Mouse (Mus musculus): ENCODE results near the gene Psg19. TPM values are rescaled to one million over a fixed set of nuclear protein-coding genes. Genes with fewer than 3 reads are reported as not detected.
"Not testable (repeated sequence)": the region's sequence is repeated elsewhere in the genome, so short reads cannot be mapped to it uniquely, and the experiment has no call there.

Gene Psg19
- polyA plus RNA-seq, 1 experiment: 0.08 TPM

DNA sequence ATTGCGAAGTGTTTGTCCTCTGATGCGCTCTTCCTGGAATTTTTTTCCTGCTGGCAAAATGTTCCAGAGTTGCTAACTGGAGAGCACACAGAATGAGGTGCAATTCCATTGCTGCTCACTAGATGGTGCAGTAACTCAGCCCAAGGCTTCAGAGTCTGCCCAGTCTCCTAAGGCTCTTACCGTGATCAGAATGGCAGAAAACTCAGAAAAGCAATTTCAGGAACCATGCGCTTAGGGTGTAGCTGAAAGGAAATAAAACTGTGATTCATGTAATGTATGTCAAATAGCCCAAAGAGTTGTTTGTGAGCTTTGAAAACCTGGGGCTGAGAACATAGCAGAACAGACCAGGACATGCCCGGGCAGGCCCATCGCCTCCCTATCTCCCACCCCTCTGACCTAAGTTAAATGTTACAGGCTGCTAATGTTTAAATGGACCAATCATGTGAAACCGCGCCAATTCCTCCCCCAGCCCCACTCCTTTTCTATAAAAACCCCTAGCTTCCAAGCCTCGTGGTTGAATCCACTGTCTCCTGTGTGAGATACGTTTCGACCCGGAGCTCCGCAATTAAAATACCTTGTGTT, 48.3 kb downstream of the Psg19 start:
- peak; percentile 42 to 53 for DNase-seq
- H3K4me1 ChIP-seq (ENCODE audit: control insufficient read depth, insufficient read depth, low read length); H3K27me3 ChIP-seq (ENCODE audit: control insufficient read depth, insufficient read depth, low read length); H3K27ac ChIP-seq (ENCODE audit: insufficient read depth, low read length); H3K4me3 ChIP-seq (replicated peaks; ENCODE audit: insufficient read depth, low read depth, low read length): not testable (repeated sequence)
- TF ChIP-seq CTCF (IDR thresholded peaks at IDR 0.05; ENCODE audit: borderline replicate concordance, insufficient read depth, low read depth, low read length): peak; percentile 78
- 55% methylated on average over 11 of the region's 13 CpGs for WGBS

DNA sequence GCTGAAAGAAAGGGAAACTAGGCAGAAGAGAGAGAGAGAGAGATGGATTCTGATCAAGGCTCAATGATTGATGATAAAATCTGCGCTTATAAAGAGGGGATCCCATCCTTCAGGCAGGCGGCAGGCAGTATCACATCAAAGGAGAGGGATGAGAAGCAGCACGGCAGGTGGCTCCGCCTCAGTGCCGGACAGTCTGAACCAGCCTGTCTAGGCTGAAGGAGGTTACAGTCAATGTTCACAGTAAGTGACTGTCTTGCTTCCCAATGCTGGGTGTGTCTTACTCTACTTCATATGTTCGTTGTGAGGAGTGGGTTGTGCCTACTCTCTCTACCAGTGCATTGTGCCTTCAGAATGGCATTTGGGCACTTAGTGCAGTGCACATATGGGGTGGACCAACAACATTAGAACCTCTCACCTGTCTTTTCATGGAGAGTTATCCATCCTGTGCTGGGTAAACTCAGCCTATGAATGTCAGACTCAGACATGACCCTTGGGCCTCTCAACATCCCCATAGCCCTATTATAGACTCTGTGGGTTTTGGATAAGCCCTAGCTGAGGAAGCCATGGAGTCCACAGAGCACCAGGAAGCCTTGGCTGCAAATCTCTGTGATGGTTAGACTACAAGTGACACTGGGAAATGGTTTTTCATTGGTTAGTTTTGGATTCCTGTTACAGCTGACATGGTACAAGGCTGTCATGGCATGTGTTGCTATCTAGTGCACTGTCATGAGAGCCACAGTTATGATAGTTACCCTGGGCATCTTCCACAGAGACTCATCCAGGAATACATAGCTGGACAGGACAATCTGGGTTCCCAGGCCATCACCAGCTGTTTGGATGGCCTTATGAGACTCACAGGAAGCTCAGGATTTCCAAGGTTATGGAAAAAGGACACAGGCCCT, 49.1 kb downstream of the Psg19 start:
- Histone ChIP-seq H3K4me1 (ENCODE audit: control insufficient read depth, insufficient read depth, low read length) (no peaks in the 10 kb centered on the region), H3K27ac (ENCODE audit: insufficient read depth, low read length) (no peak overlapping the region), H3K27me3 (ENCODE audit: control insufficient read depth, insufficient read depth, low read length) (peaks cover 1% of the 10 kb centered on the region), H3K4me3 (replicated peaks; ENCODE audit: insufficient read depth, low read depth, low read length) (no peak overlapping the region)
- TF ChIP-seq CTCF (IDR thresholded peaks at IDR 0.05; ENCODE audit: borderline replicate concordance, insufficient read depth, low read depth, low read length): no peak
- no peak for TF ChIP-seq POLR2A (IDR thresholded peaks at IDR 0.05; ENCODE audit: borderline replicate concordance, insufficient read depth, low read length)
- 10% methylated on average over 6 of the region's 6 CpGs for WGBS
- no peak for DNase-seq

DNA sequence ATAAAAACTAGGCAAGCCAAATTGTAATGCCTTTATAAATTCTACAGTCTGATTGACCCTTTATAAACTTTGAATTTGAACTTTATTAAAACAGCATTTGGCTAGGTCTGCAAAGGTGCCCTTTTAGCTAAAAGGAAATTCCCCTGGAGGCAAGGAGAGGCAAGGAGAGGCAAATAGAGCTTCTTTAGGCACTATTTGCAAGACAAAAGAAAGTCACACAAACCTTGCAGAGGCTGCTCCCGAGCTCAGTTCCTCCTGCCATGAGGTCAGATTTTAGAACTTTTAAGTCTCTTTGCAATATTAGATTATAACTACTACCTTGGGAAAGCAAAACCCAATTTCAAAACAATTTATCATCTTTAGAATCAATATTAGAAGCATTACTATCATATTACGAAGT, 50.9 kb downstream of the Psg19 start:
- H3K4me3 ChIP-seq (replicated peaks; ENCODE audit: insufficient read depth, low read depth, low read length); DNase-seq; H3K27ac ChIP-seq (ENCODE audit: insufficient read depth, low read length); H3K4me1 ChIP-seq (ENCODE audit: control insufficient read depth, insufficient read depth, low read length); H3K27me3 ChIP-seq (ENCODE audit: control insufficient read depth, insufficient read depth, low read length): not testable (repeated sequence)
- 48% methylated on average over 2 of the region's 2 CpGs for WGBS

GRCm38 (mm10) chr7:18746189-18746860, 52.0 kb downstream of the Psg19 start:
- WGBS: 12% methylated on average over 20 of the region's 20 CpGs
- no peak for TF ChIP-seq CTCF (IDR thresholded peaks at IDR 0.05; ENCODE audit: borderline replicate concordance, insufficient read depth, low read depth, low read length)
- no peak for TF ChIP-seq POLR2A (IDR thresholded peaks at IDR 0.05; ENCODE audit: borderline replicate concordance, insufficient read depth, low read length)
- DNase-seq: no peak
- Histone ChIP-seq H3K4me1 (ENCODE audit: control insufficient read depth, insufficient read depth, low read length) (no peaks in the 10 kb centered on the region), H3K27me3 (ENCODE audit: control insufficient read depth, insufficient read depth, low read length) (peaks cover 1% of the 10 kb centered on the region), H3K4me3 (replicated peaks; ENCODE audit: insufficient read depth, low read depth, low read length) (no peak overlapping the region), H3K27ac (ENCODE audit: insufficient read depth, low read length) (no peak overlapping the region)

Other genes with a start within 250 kb of the Psg19 start
- gene Psg27, start 231.2 kb downstream of the Psg19 start, polyA plus RNA-seq (2012; rRNA removed): 0.05 TPM in 1 of 2 replicates, not detected in the other
- gene Psg23, start 182.0 kb downstream of the Psg19 start, polyA plus RNA-seq (2012; rRNA removed): 0.05 TPM in 1 of 2 replicates, not detected in the other
- gene Psg21, start 141.8 kb downstream of the Psg19 start, polyA plus RNA-seq (2012; rRNA removed): not detected in 2 replicates
- gene Psg20, start 112.3 kb downstream of the Psg19 start, polyA plus RNA-seq (2012; rRNA removed): not detected in 2 replicates
- gene Psg22, start 80.4 kb downstream of the Psg19 start, polyA plus RNA-seq (2012; rRNA removed): not detected in 2 replicates
- gene Psg17, start 23.1 kb upstream of the Psg19 start, polyA plus RNA-seq (2012; rRNA removed): 0.15 TPM in 1 of 2 replicates, not detected in the other
- 2.0 and 2.1 TPM in 2 replicates for gene Mill2, start 41.4 kb upstream of the Psg19 start, polyA plus RNA-seq (2012; rRNA removed)
- 17.3 TPM in 2 replicates for gene Pglyrp1, start 72.8 kb upstream of the Psg19 start, polyA plus RNA-seq (2012; rRNA removed)
- 16.3 and 17.6 TPM in 2 replicates for gene Ccdc61, start 111.9 kb upstream of the Psg19 start, polyA plus RNA-seq (2012; rRNA removed)
- 12.8 and 14.5 TPM in 2 replicates for gene Nova2, start 127.4 kb upstream of the Psg19 start, polyA plus RNA-seq (2012; rRNA removed)
- 2.0 and 2.7 TPM in 2 replicates for gene Nanos2, start 188.9 kb upstream of the Psg19 start, polyA plus RNA-seq (2012; rRNA removed)
- 52.6 and 55.3 TPM in 2 replicates for gene Mypop, start 192.7 kb upstream of the Psg19 start, polyA plus RNA-seq (2012; rRNA removed)
- 37.7 and 41.5 TPM in 2 replicates for gene Irf2bp1, start 205.5 kb upstream of the Psg19 start, polyA plus RNA-seq (2012; rRNA removed)
- not detected in 2 replicates for gene Foxa3, start 225.0 kb upstream of the Psg19 start, polyA plus RNA-seq (2012; rRNA removed)
- 112 and 113 TPM in 2 replicates for gene Sympk, start 225.9 kb upstream of the Psg19 start, polyA plus RNA-seq (2012; rRNA removed)